Mouse (Mus musculus) gastrocnemius, adult 2 months (tissue): ENCODE measurements around the gene Kcnd3. TPM values are rescaled to one million over a fixed set of nuclear protein-coding genes. Genes with fewer than 3 reads are reported as not detected.

Source experiments
- DNase-seq: peaks from one replicate; pipeline ENCODE4 v3.0.0; 2022
- H3K27ac ChIP-seq: fragments of 200-600 bp; 2 replicates; pipeline ENCODE4 v1.8.1; 2022; ENCODE audit warnings: mild to moderate bottlenecking
- H3K4me3 ChIP-seq: fragments of 200-600 bp; 2 replicates; pipeline ENCODE4 v1.8.1; 2022; ENCODE audit warnings: mild to moderate bottlenecking, moderate library complexity
- CTCF ChIP-seq: fragments of 200-600 bp; IDR thresholded peaks from 2 replicates; pipeline ENCODE4 v1.8.1; 2022; ENCODE audit warnings: antibody characterized with exemption, mild to moderate bottlenecking, moderate library complexity
- intact Hi-C: fragments of 180-260 bp; cut with DNase I; formaldehyde crosslinking; loops from one replicate; pipeline ENCODE4 v1.15.1; 2025
- total RNA-seq, 2 experiments: library from RNA; stranded (reverse); gene quantifications; 2 replicates each; pipeline ENCODE4 v1.2.3; 2021

The Kcnd3 gene
- total RNA-seq, 2 experiments from 2014 or later = 0.05 to 0.08 TPM

DNA sequence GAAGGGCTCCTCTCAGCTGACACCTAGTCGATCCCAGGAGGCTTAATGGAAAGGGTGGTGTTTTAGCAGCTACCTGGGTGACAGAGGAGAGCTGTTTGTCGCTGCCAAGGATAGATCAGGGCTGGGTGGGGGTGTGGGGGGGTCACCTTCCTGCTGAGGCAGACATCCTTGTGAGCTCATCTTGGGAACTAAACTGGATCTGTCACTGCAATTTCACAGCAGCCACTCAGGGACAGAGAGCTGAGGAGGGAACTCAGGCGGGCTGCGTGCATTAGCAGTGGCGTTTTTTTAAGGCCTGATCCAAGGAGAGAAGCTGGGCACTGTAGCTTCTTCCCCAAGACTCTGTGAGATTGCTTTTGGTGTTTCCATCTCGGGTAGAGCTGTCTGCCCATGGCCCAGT lies 129.0 kb downstream of the Kcnd3 start:
- Histone ChIP-seq H3K27ac (no peak overlapping the region), H3K4me3 (no peak overlapping the region)
- TF ChIP-seq CTCF = no peak
- intact Hi-C loops = no loop called here
- DNase-seq = no peak

- no peak overlapping the region for H3K27ac ChIP-seq
Measured at GRCm38 (mm10) chr3:105585734-105586159, 133.6 kb downstream of the Kcnd3 start.

DNA sequence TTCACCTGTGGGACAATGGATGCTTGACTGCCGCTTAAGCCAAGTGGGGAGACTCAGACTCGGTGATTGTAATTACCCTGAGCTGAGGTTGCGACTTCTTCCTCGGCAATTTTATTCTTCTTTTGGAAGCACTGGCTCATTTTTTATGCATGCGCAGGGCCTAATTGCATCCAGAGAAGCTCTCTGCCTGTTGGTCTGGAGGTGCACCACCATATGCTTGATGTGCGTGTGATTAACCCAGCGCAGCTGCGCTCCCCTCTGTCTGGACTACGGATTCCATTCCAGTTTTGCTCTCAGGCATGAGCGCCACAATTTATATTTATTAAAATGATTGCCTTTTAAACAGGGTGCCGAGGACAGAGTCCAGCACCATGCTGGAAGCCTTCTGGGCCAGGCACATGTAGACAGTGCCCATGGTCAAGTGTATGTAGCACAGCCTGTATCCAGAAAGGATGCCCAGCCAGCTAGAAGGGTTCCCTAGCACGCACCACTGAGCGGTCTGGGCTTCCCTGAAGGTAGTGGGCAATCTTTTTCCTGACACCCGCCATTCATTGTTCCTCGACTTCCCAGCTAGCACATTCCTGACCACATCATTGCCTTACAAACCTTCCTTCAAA lies 138.0 kb downstream of the Kcnd3 start:
- Histone ChIP-seq H3K27ac (no peak overlapping the region), H3K4me3 (no peak overlapping the region)
- no peak for DNase-seq
- intact Hi-C loops = no loop called here
- no peak for TF ChIP-seq CTCF

More at GRCm38 (mm10) chr3:105585734-105586159, 133.6 kb downstream of the Kcnd3 start:
- H3K4me3 ChIP-seq = no peak overlapping the region
- no peak for DNase-seq
- no peak for TF ChIP-seq CTCF
- intact Hi-C loops = no loop called here

DNA sequence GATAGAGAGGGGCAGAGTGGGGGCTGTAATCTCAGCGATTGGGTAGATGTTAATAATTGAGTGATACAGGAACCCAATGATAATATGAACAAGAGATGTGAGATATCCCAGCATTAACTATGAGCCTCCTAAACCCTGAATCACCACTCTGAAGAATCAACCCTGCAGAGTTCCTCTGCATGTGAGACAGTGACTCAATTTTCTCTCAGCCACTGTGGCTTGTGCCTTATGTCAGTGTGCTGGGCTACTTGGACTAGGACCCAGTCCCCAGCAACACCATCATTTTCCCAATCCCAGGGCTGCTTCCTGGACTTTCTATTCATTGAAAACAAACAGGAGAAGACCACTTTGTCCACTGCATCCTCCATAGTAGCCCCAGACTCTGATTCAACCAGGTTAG lies 139.6 kb downstream of the Kcnd3 start:
- TF ChIP-seq CTCF = no peak
- intact Hi-C loops = no loop called here
- DNase-seq = no peak
- Histone ChIP-seq H3K27ac (no peak overlapping the region), H3K4me3 (no peak overlapping the region)

- no peak for DNase-seq
- Histone ChIP-seq H3K4me3 (no peak overlapping the region), H3K27ac (no peak overlapping the region)
- intact Hi-C loops = no loop called here
- no peak for TF ChIP-seq CTCF
Measured at GRCm38 (mm10) chr3:105592246-105592645, 140.1 kb downstream of the Kcnd3 start.

DNA sequence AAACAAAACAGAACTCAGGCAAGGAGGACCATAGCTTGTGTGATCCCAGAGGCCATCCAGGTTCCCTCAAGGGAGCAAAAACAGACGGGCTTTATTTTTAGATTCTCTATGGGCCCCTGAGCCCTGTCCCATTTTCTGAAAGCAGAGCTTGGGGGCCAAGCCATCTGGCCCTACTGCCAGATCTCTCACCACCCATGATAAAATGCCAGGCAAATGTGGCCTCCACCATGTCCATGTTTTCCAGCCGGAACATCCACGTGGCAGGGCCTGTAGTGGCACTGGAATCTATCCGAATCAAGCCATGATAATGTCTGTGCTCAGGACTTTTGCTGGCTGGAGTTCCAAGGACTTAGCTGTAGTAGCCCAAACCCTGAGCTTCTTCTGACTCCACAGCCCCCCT lies 148.4 kb downstream of the Kcnd3 start:
- intact Hi-C loops = no loop called here
- H3K4me3 ChIP-seq = no peak overlapping the region
- no peak overlapping the region for H3K27ac ChIP-seq
- no peak for DNase-seq
- no peak for TF ChIP-seq CTCF

DNA sequence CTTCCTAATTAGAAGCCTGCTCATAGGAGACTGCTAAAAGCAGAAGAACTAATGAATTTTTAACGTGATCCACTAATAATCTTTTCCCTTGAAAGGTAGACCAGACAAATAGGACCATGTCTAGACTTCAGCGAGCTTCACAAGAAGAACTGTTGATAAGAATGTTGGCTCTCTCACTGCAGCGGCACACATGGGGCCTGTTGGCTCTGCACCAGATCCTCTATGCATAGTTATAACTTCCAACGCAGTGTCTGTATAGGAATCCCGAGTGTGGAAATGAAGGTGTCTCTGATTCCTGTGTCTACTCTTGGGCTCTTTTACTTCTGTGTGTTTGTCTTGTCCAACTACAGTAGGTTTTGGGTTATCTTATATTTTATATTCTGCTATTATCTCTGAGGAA lies 150.8 kb downstream of the Kcnd3 start:
- no peak overlapping the region for H3K27ac ChIP-seq
- H3K4me3 ChIP-seq = no peak overlapping the region
- no peak for TF ChIP-seq CTCF
- DNase-seq = no peak
- intact Hi-C loops = no loop called here

GRCm38 (mm10) chr3:105605726-105606125 lies 153.6 kb downstream of the Kcnd3 start:
- DNase-seq = no peak
- intact Hi-C loops = no loop called here
- no peak for TF ChIP-seq CTCF
- H3K4me3 ChIP-seq = no peak overlapping the region
- no peak overlapping the region for H3K27ac ChIP-seq

DNA sequence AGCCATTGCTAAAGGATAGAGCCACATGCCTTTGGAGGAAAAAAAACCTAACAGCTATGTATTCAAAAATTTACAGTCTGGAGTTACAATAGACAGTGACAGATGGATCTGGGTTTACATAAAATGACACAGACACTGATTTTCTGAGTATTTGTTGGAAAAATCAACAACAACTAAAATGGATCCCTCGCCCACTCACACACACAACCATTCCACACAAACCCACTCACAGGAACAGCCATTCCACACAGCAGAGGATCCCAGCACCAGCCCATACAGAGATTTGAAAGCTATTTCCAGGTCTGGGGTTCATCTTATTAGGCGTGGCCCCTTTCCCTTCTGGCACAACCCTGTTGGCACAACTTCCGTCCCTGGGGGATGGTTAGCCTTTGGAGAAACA lies 156.7 kb downstream of the Kcnd3 start:
- Histone ChIP-seq H3K27ac (no peak overlapping the region), H3K4me3 (no peak overlapping the region)
- no peak for TF ChIP-seq CTCF
- intact Hi-C loops = no loop called here
- no peak for DNase-seq

DNA sequence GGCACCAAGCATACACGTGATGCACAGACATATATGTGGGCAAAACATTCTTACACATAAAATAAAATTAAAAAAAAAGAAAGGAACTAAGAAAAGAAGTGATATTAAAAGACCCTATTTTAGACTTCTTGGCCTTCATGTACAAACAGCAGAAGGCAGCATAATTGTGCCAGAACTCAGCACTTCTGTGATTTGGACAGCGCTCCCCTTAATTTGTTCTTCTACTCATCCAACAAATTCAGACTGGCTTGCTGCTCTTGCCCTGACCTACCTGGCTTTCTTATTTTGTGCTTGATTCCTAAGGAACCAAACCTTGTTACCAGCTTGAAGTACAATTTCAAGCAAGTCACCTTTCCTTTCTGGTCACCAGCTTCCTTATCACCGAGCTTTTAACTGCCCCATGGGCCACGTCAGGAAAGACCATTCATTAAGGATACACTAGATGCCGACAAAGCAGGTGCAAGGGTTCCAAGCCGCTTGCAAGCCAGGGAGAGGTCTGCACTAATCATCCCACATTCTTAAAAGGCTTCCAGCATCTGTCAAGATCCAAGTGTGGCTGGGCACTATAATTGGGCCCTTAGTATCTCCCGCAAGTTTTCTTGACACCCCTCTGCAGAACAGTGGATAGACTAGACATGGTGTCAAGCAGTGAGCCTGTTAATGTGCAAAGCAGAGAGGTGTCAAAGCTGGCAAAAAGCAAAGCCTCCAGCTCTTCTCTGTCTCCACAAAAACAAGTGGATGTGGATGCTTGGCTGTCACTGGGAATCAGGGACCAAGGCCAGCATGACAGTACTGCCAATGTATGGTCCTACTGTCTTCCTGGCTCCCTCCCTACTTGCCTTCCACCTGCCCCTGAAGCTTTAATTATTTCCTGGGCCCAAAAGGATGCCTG lies 159.6 kb downstream of the Kcnd3 start:
- TF ChIP-seq CTCF = no peak
- intact Hi-C loops = no loop called here
- no peak for DNase-seq
- no peak overlapping the region for H3K4me3 ChIP-seq
- H3K27ac ChIP-seq = no peak overlapping the region

DNA sequence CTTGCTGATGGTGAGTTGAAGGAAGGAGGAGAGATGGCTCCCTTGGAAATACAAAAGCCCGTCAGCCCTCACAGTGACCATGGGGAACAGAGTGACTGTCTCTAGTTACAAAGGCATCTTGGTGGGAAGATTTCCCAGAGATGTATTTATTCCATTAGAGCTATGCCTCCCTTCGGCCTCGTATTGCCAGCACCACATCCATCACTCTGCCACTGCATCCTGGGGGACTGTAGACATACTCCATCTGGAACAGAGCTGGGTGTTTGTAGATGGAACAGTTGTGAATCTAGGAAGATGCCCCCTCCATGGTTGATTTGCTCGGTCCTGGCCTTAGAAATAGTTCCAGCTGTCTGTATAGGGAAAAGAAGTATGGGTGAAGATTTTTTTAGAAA lies 160.3 kb downstream of the Kcnd3 start:
- no peak for TF ChIP-seq CTCF
- no peak overlapping the region for H3K4me3 ChIP-seq
- intact Hi-C loops = no loop called here

GRCm38 (mm10) chr3:105616861-105617743 lies 165.0 kb downstream of the Kcnd3 start:
- intact Hi-C loops = no loop called here
- Histone ChIP-seq H3K27ac (no peak overlapping the region), H3K4me3 (no peak overlapping the region)
- DNase-seq = no peak
- no peak for TF ChIP-seq CTCF

More for the DNA sequence above, 160.3 kb downstream of the Kcnd3 start:
- no peak for DNase-seq
- H3K27ac ChIP-seq = no peak overlapping the region

GRCm38 (mm10) chr3:105621154-105621553 lies 169.0 kb downstream of the Kcnd3 start:
- TF ChIP-seq CTCF = no peak
- DNase-seq = no peak
- intact Hi-C loops = no loop called here
- Histone ChIP-seq H3K27ac (no peak overlapping the region), H3K4me3 (no peak overlapping the region)
